Mouse (Mus musculus) forebrain, embryonic 14.5 days (tissue): ENCODE measurements around the gene Zzef1. TPM values are rescaled to one million over a fixed set of nuclear protein-coding genes. Genes with fewer than 3 reads are reported as not detected.

Source experiments
- ATAC-seq: fragments of 200-750 bp; cut with Nextera tagmentation; 2 replicates; pipeline ENCODE4 v1.8.0; 2017; ENCODE audit warnings: mild to moderate bottlenecking, moderate library complexity
- DNase-seq: peaks from one replicate; pipeline ENCODE4 v3.0.0-alpha.2; 2015; ENCODE audit warnings: low spot score
- H3K27ac ChIP-seq: fragments of 300-500 bp; sonication (generic); 2 replicates; pipeline ENCODE4 v1.5.1; 2014; ENCODE audit warnings: low read depth, mild to moderate bottlenecking, control low read depth, low read length, moderate library complexity
- H3K27me3 ChIP-seq: fragments of 300-500 bp; sonication (generic); replicated peaks from 2 replicates; pipeline ENCODE4 v1.6.1; 2014; ENCODE audit warnings: low read length, control low read depth, mixed read lengths; ENCODE audit not compliant: control insufficient read depth, insufficient read depth
- H3K36me3 ChIP-seq: fragments of 300-500 bp; sonication (generic); 2 replicates; pipeline ENCODE4 v1.6.1; 2014; ENCODE audit warnings: low read length, control low read depth; ENCODE audit not compliant: control insufficient read depth, insufficient read depth
- H3K4me1 ChIP-seq: fragments of 300-500 bp; sonication (generic); 2 replicates; pipeline ENCODE4 v1.6.1; 2014; ENCODE audit warnings: antibody characterized with exemption, low read length, control low read depth; ENCODE audit not compliant: control insufficient read depth, insufficient read depth
- H3K4me2 ChIP-seq: fragments of 300-500 bp; sonication (generic); 2 replicates; pipeline ENCODE4 v1.6.1; 2014; ENCODE audit warnings: mild to moderate bottlenecking, control low read depth, low read length
- H3K4me3 ChIP-seq: fragments of 300-500 bp; sonication (generic); 2 replicates; pipeline ENCODE4 v1.5.1; 2014; ENCODE audit warnings: low read depth, low read length, control low read depth
- H3K9ac ChIP-seq: fragments of 300-500 bp; sonication (generic); 2 replicates; pipeline ENCODE4 v1.6.1; 2014; ENCODE audit warnings: mild to moderate bottlenecking, low read length, control low read depth, moderate library complexity
- H3K9me3 ChIP-seq: fragments of 300-500 bp; sonication (generic); replicated peaks from 2 replicates; pipeline ENCODE4 v1.6.1; 2016; ENCODE audit warnings: low read length, control low read depth, mixed read lengths; ENCODE audit not compliant: control insufficient read depth
- WGBS: fragments of 180-500 bp; shearing (Covaris S2); extraction: QIAGEN DNeasy Blood & Tissue Kit; methylation state at CpG from one replicate; pipeline ENCODE4 v1.1.7; 2014; 5-methylcytosine and 5-hydroxymethylcytosine counted together
- polyA plus RNA-seq: library from polyadenylated mRNA; unstranded; fragments of >200 nt; fragmentation: Nextera tagmentation; extraction: Ambion mirVana; gene quantifications from 2 replicates; pipeline ENCODE4 v1.2.1, GENCODE M21; 2014

Zzef1 gene
- polyA plus RNA-seq, 1 experiment from 2014 or later, result 9.9 TPM

GRCm38 (mm10) chr11:72814188-72814587 is 18.2 kb downstream of the Zzef1 start:
- H3K9ac ChIP-seq, result no peak overlapping the region
- H3K4me3 ChIP-seq, result no peak overlapping the region
- H3K4me2 ChIP-seq, result no peak overlapping the region
- H3K4me1 ChIP-seq, result no peaks in the 10 kb centered on the region
- ATAC-seq (no peak), DNase-seq (no peak)
- no peaks in the 10 kb centered on the region for H3K9me3 ChIP-seq
- no peaks in the 10 kb centered on the region; the same call in 1 of the 2 replicates for H3K36me3 ChIP-seq
- no peak overlapping the region for H3K27ac ChIP-seq
- no peaks in the 10 kb centered on the region for H3K27me3 ChIP-seq
- WGBS, result 76% methylated on average over 2 of the region's 2 CpGs

- 81% methylated on average over 1 of the region's 1 CpGs for WGBS
- ATAC-seq (no peak), DNase-seq (no peak)
- no peak overlapping the region for H3K27ac ChIP-seq
- H3K36me3 ChIP-seq, result peaks cover 21% of the 10 kb centered on the region
- no peaks in the 10 kb centered on the region for H3K9me3 ChIP-seq
- H3K4me3 ChIP-seq, result no peak overlapping the region
- no peaks in the 10 kb centered on the region for H3K27me3 ChIP-seq
- H3K9ac ChIP-seq, result no peak overlapping the region
- no peaks in the 10 kb centered on the region for H3K4me1 ChIP-seq
- H3K4me2 ChIP-seq, result no peak overlapping the region
Observed at GRCm38 (mm10) chr11:72816859-72817258, 20.8 kb downstream of the Zzef1 start.

GRCm38 (mm10) chr11:72818067-72818466 is 22.0 kb downstream of the Zzef1 start:
- no peak overlapping the region for H3K4me2 ChIP-seq
- peaks cover 31% of the 10 kb centered on the region for H3K36me3 ChIP-seq
- H3K4me3 ChIP-seq, result no peak overlapping the region
- DNase-seq (no peak), ATAC-seq (no peak)
- no peaks in the 10 kb centered on the region for H3K27me3 ChIP-seq
- H3K9me3 ChIP-seq, result no peaks in the 10 kb centered on the region
- H3K27ac ChIP-seq, result no peak overlapping the region
- H3K4me1 ChIP-seq, result no peaks in the 10 kb centered on the region
- WGBS, result 92% methylated on average over 7 of the region's 7 CpGs
- no peak overlapping the region for H3K9ac ChIP-seq

GRCm38 (mm10) chr11:72821041-72821440 is 25.0 kb downstream of the Zzef1 start:
- WGBS, result 93% methylated on average over 7 of the region's 7 CpGs
- no peak overlapping the region for H3K4me2 ChIP-seq
- H3K27ac ChIP-seq, result no peak overlapping the region
- no peak overlapping the region for H3K4me3 ChIP-seq
- no peaks in the 10 kb centered on the region for H3K27me3 ChIP-seq
- DNase-seq, result no peak
- peaks cover 49% of the 10 kb centered on the region for H3K36me3 ChIP-seq
- H3K4me1 ChIP-seq, result no peaks in the 10 kb centered on the region
- no peak overlapping the region for H3K9ac ChIP-seq
- ATAC-seq, result no peak
- H3K9me3 ChIP-seq, result no peaks in the 10 kb centered on the region

- no peak overlapping the region for H3K4me3 ChIP-seq
- no peaks in the 10 kb centered on the region for H3K27me3 ChIP-seq
- no peak overlapping the region for H3K4me2 ChIP-seq
- ATAC-seq, result no peak
- DNase-seq, result no peak
- H3K4me1 ChIP-seq, result no peaks in the 10 kb centered on the region
- no peaks in the 10 kb centered on the region for H3K9me3 ChIP-seq
- H3K36me3 ChIP-seq, result peaks cover 82% of the 10 kb centered on the region
- 92% methylated on average over 3 of the region's 3 CpGs for WGBS
- H3K27ac ChIP-seq, result no peak overlapping the region
- no peak overlapping the region for H3K9ac ChIP-seq
Observed at GRCm38 (mm10) chr11:72829869-72830268, 33.8 kb downstream of the Zzef1 start.

GRCm38 (mm10) chr11:72842731-72843130 is 46.7 kb downstream of the Zzef1 start:
- ATAC-seq, result no peak
- Histone ChIP-seq H3K9me3 (no peaks in the 10 kb centered on the region), H3K4me3 (no peak overlapping the region), H3K27ac (no peak overlapping the region), H3K36me3 (peaks cover 43% of the 10 kb centered on the region), H3K4me1 (no peaks in the 10 kb centered on the region), H3K4me2 (no peak overlapping the region), H3K9ac (no peak overlapping the region), H3K27me3 (no peaks in the 10 kb centered on the region)
- DNase-seq, result no peak
- 87% methylated on average over 3 of the region's 3 CpGs for WGBS

- Histone ChIP-seq H3K9me3 (no peaks in the 10 kb centered on the region), H3K4me2 (no peak overlapping the region), H3K4me1 (no peaks in the 10 kb centered on the region), H3K36me3 (peaks cover 51% of the 10 kb centered on the region), H3K27ac (no peak overlapping the region), H3K27me3 (no peaks in the 10 kb centered on the region), H3K4me3 (no peak overlapping the region), H3K9ac (no peak overlapping the region)
- no peak for ATAC-seq
- DNase-seq, result no peak
Observed at GRCm38 (mm10) chr11:72843576-72843975, 47.5 kb downstream of the Zzef1 start.

- 96% methylated on average over 2 of the region's 2 CpGs for WGBS
- H3K4me3 ChIP-seq, result no peak overlapping the region
- DNase-seq, result no peak
- no peak overlapping the region for H3K4me2 ChIP-seq
- no peak for ATAC-seq
- H3K27me3 ChIP-seq, result no peaks in the 10 kb centered on the region
- H3K27ac ChIP-seq, result no peak overlapping the region
- H3K4me1 ChIP-seq, result no peaks in the 10 kb centered on the region
- H3K9me3 ChIP-seq, result no peaks in the 10 kb centered on the region
- no peak overlapping the region for H3K9ac ChIP-seq
- H3K36me3 ChIP-seq, result peaks cover 55% of the 10 kb centered on the region
Observed at GRCm38 (mm10) chr11:72845526-72845925, 49.5 kb downstream of the Zzef1 start.

GRCm38 (mm10) chr11:72846685-72847084 is 50.7 kb downstream of the Zzef1 start:
- Histone ChIP-seq H3K27ac (no peak overlapping the region), H3K27me3 (no peaks in the 10 kb centered on the region), H3K4me1 (no peaks in the 10 kb centered on the region), H3K36me3 (peaks cover 61% of the 10 kb centered on the region), H3K9ac (no peak overlapping the region), H3K4me2 (no peak overlapping the region), H3K9me3 (no peaks in the 10 kb centered on the region), H3K4me3 (no peak overlapping the region)
- ATAC-seq (no peak), DNase-seq (no peak)
